Mouse (Mus musculus): ENCODE measurements at regions not wholly inside any gene's neighbourhood (a gene's known extent, or its start where the extent isn't known, plus 50 kb on each side); places are given as distances from the start of the nearest gene placed in this dataset.

DNA sequence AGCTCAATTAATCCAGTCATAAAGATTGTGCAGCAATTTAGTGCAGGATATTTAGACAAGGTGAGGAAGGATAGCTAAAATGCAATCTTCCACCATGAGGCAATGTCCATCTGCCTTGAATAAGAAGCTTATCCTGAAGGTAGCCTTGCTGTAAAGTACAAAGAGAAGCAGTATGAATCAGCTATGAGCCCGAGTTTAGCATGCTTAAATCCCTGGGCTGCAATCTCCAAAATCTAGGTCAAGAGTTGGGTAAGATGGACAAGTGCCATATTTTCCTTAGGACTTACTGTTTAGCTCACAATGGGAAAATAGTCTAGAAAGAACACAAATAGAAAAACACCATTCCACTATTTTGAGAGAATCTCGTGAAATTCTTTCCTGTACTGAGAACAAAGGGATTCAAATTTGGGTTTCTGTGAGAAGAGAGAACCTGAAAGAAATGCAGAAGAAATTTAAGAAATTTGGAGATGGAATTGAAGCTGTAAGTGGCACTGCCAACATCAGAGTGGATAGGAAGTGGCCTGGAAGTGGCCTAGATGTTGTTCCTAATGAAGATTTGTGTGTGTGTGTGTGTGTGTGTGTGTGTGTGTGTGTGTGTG lies 449.9 kb downstream of the Tns3 start:
- ATAC-seq (ENCODE audit: insufficient read depth, low FRiP score, low TSS enrichment) = no peak
- Histone ChIP-seq H3K4me2 (ENCODE audit: low read depth) (no peak overlapping the region), H3K4me1 (ENCODE audit: control insufficient read depth, insufficient read depth, low read length) (no peaks in the 10 kb centered on the region), H3K9me3 (ENCODE audit: control insufficient read depth, low read length) (no peaks in the 10 kb centered on the region), H3K36me3 (ENCODE audit: control insufficient read depth, insufficient read depth, low read length) (no peaks in the 10 kb centered on the region), H3K9ac (ENCODE audit: low read length) (no peak overlapping the region), H3K27me3 (ENCODE audit: control insufficient read depth, insufficient read depth, low read length) (no peaks in the 10 kb centered on the region), H3K4me3 (ENCODE audit: low read depth, low read length) (no peak overlapping the region), H3K27ac (ENCODE audit: low read depth, low read length) (no peak overlapping the region)
- no peak for DNase-seq (ENCODE audit: low spot score)
- 77% methylated on average over 2 of the region's 2 CpGs for WGBS

DNA sequence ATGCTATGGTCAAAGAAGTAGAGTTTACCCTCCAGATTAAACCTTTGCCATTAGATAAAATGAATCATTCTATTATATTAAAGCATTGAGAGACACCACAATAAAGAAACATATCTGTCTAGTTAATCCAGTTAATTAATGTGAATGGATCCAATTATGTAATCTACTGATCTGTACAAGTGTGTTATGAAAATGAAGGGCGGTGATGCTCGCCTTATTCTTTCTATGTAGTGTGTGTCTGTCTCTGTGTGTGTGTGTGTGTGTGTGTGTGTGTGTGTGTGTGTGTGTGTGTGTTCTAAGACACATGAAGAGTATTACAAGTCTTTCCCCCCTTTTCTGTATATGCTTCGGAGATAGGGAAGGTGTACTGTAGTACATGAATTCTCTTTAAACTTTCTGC lies 451.2 kb downstream of the Tns3 start:
- Histone ChIP-seq H3K4me2 (ENCODE audit: low read depth) (no peak overlapping the region), H3K9me3 (ENCODE audit: control insufficient read depth, low read length) (no peaks in the 10 kb centered on the region), H3K36me3 (ENCODE audit: control insufficient read depth, insufficient read depth, low read length) (no peaks in the 10 kb centered on the region), H3K4me3 (ENCODE audit: low read depth, low read length) (no peak overlapping the region), H3K27me3 (ENCODE audit: control insufficient read depth, insufficient read depth, low read length) (no peaks in the 10 kb centered on the region), H3K9ac (ENCODE audit: low read length) (no peak overlapping the region), H3K27ac (ENCODE audit: low read depth, low read length) (no peak overlapping the region), H3K4me1 (ENCODE audit: control insufficient read depth, insufficient read depth, low read length) (no peaks in the 10 kb centered on the region)
- DNase-seq (ENCODE audit: low spot score) (no peak), ATAC-seq (ENCODE audit: insufficient read depth, low FRiP score, low TSS enrichment) (no peak)
- WGBS = 92% methylated on average over 3 of the region's 3 CpGs

DNA sequence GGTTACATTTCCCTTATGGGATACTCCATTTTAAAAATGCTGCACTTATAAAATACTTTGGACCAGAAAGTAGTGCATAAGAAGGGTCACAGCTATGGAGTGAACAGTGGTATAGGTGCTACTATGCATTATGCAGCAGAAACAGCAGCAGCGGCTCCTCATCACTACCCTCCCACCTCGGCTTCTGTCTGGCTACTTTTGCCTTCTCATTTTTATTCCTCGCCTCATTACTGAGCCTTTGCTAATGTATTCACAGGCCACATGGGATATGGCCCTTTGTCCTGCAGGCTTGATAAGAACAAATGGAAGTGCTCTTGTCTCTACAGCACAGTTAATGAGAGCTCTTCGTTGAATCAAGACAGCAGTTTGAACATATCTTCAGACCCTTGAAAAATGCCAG lies 451.6 kb downstream of the Tns3 start:
- no peak for DNase-seq (ENCODE audit: low spot score)
- no peaks in the 10 kb centered on the region for H3K27me3 ChIP-seq (ENCODE audit: control insufficient read depth, insufficient read depth, low read length)
- peak; percentile 53; the same call in 1 of the 2 replicates for ATAC-seq (ENCODE audit: insufficient read depth, low FRiP score, low TSS enrichment)
- no peaks in the 10 kb centered on the region for H3K4me1 ChIP-seq (ENCODE audit: control insufficient read depth, insufficient read depth, low read length)
- no peak overlapping the region for H3K9ac ChIP-seq (ENCODE audit: low read length)
- H3K9me3 ChIP-seq (ENCODE audit: control insufficient read depth, low read length) = no peaks in the 10 kb centered on the region
- WGBS = 74% methylated on average over 4 of the region's 4 CpGs
- H3K27ac ChIP-seq (ENCODE audit: low read depth, low read length) = no peak overlapping the region
- H3K36me3 ChIP-seq (ENCODE audit: control insufficient read depth, insufficient read depth, low read length) = no peaks in the 10 kb centered on the region
- no peak overlapping the region for H3K4me3 ChIP-seq (ENCODE audit: low read depth, low read length)
- no peak overlapping the region for H3K4me2 ChIP-seq (ENCODE audit: low read depth)

DNA sequence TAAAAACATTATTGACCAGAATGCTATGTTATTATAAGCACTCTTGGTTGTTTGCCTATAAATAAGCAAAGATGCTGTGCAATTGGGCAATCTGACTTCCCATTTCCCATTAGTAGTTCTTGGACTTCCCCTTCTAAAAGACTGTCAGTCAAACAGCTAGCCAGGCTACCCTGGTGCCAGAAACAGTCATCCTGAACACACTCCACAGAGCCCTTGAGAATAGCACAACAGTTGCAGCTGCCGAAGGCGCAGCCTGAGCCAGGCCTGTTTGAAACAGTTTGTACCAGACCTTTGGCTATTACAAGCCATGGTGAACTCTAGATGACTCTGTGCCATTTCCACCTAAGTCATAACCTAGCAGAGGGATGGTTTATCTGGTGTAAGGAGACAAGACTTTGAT lies 455.3 kb downstream of the Tns3 start:
- DNase-seq (ENCODE audit: low spot score) = no peak
- Histone ChIP-seq H3K36me3 (ENCODE audit: control insufficient read depth, insufficient read depth, low read length) (no peaks in the 10 kb centered on the region), H3K4me1 (ENCODE audit: control insufficient read depth, insufficient read depth, low read length) (no peaks in the 10 kb centered on the region), H3K27me3 (ENCODE audit: control insufficient read depth, insufficient read depth, low read length) (no peaks in the 10 kb centered on the region), H3K27ac (ENCODE audit: low read depth, low read length) (no peak overlapping the region), H3K9ac (ENCODE audit: low read length) (no peak overlapping the region), H3K4me3 (ENCODE audit: low read depth, low read length) (no peak overlapping the region), H3K4me2 (ENCODE audit: low read depth) (no peak overlapping the region), H3K9me3 (ENCODE audit: control insufficient read depth, low read length) (no peaks in the 10 kb centered on the region)
- 96% methylated on average over 2 of the region's 2 CpGs for WGBS
- no peak for ATAC-seq (ENCODE audit: insufficient read depth, low FRiP score, low TSS enrichment)

DNA sequence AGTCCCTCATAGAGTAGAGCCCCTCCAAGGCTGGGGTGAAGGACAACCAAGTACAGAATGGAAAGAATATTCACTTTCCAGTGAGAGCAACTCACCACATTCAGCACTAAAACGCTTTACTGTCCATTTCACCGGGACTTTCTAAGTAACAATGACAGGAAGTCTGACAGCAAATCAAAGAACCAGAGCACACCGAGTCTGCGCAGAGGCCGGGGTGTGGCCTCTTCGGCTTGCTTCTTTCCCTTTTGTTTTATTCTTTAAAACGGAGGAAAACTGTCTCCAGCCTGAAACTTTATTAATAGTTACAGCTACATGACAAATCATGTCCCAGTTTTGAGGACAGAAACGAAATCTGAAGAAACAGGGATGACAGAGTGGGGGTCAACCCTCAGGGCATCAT lies 465.0 kb downstream of the Tns3 start:
- WGBS = 82% methylated on average over 8 of the region's 8 CpGs
- Histone ChIP-seq H3K4me2 (ENCODE audit: low read depth) (no peak overlapping the region), H3K27ac (ENCODE audit: low read depth, low read length) (no peak overlapping the region), H3K27me3 (ENCODE audit: control insufficient read depth, insufficient read depth, low read length) (no peaks in the 10 kb centered on the region), H3K9me3 (ENCODE audit: control insufficient read depth, low read length) (no peaks in the 10 kb centered on the region), H3K9ac (ENCODE audit: low read length) (no peak overlapping the region), H3K36me3 (ENCODE audit: control insufficient read depth, insufficient read depth, low read length) (no peaks in the 10 kb centered on the region), H3K4me1 (ENCODE audit: control insufficient read depth, insufficient read depth, low read length) (no peaks in the 10 kb centered on the region), H3K4me3 (ENCODE audit: low read depth, low read length) (no peak overlapping the region)
- DNase-seq (ENCODE audit: low spot score) (no peak), ATAC-seq (ENCODE audit: insufficient read depth, low FRiP score, low TSS enrichment) (no peak)

Data from neural tube, embryonic 11.5 days (tissue).